Mouse (Mus musculus) lung, adult 2 months (tissue): ENCODE measurements at regions not wholly inside any gene's neighbourhood (a gene's known extent, or its start where the extent isn't known, plus 50 kb on each side); places are given as distances from the start of the nearest gene placed in this dataset.

Experiments
- CTCF ChIP-seq: fragments of 200-500 bp; IDR thresholded peaks from 2 replicates; pipeline ENCODE4 v1.5.1; 2011; ENCODE audit warnings: mild to moderate bottlenecking, low read length, control low read depth; ENCODE audit not compliant: insufficient read depth
- POLR2A ChIP-seq: fragments of 200-500 bp; IDR thresholded peaks from 2 replicates; pipeline ENCODE4 v1.6.1; 2011; ENCODE audit warnings: low read depth, mild to moderate bottlenecking, control low read depth, low read length, borderline replicate concordance; ENCODE audit errors: extremely low read depth

- TF ChIP-seq CTCF (no peak), POLR2A (no peak)
Observed at GRCm38 (mm10) chr10:98084881-98085280, 358.3 kb upstream of the C030005K15Rik start.
